ENCODE assay signal across 19 mouse cellular contexts in genomic region chr14:123232630-123233206, GRCm38 (mm10).
DNase-seq lines count a peak whose midpoint lies in the region; ATAC-seq and TF ChIP-seq lines count a peak whose summit lies in the region.
"Had no signal": no experiment of that assay in that cellular context is flagged by ENCODE, and none has a peak within 500 bp of the region (broad histone marks: within the 10 kb centered on the region; RNA-seq: fewer than 3 reads in every experiment).

No protein-coding gene starts in this region.

- no peaks in the 10 kb centered on the region for H3K36me3 ChIP-seq in forebrain, postnatal 0 days (ENCODE audit: insufficient read depth)
- no peaks in the 10 kb centered on the region for H3K36me3 ChIP-seq in forebrain, embryonic 14.5 days (ENCODE audit: control insufficient read depth, insufficient read depth, low read length)
- no peaks in the 10 kb centered on the region for H3K36me3 ChIP-seq in kidney, adult 2 months (ENCODE audit: control insufficient read depth, insufficient read depth, low read length)
- H3K36me3 ChIP-seq: embryonic facial prominence, embryonic 10.5 days; embryonic facial prominence, embryonic 12.5 days; forebrain, embryonic 12.5 days; forebrain, embryonic 15.5 days had no signal

- H3K4me2 ChIP-seq in forebrain, postnatal 0 days (ENCODE audit: low read depth): no peak overlapping the region
- H3K4me2 ChIP-seq in forebrain, embryonic 14.5 days (ENCODE audit: low read length): no peak overlapping the region
- H3K4me2 ChIP-seq: embryonic facial prominence, embryonic 12.5 days; forebrain, embryonic 12.5 days; forebrain, embryonic 15.5 days had no signal

- DNase-seq in forebrain, postnatal 0 days: peak; percentile 35
- no peak for DNase-seq in forebrain, embryonic 14.5 days (ENCODE audit: low spot score)
- peak; percentile 3 for DNase-seq in kidney, adult 2 months
- no peak for DNase-seq in kidney, adult 11 months
- peak; percentile 34 for DNase-seq in brain, adult 2 months (ENCODE audit: low read depth, low spot score)
- DNase-seq in telencephalon, adult 2 months (ENCODE audit: low read depth, low spot score): peak; percentile 55
- no peak for DNase-seq in spleen, postnatal 14 days (ENCODE audit: low spot score in 2 of 2)
- DNase-seq: adrenal gland, adult 2 months; adrenal gland, postnatal 10 days; adrenal gland, postnatal 25 days; cerebellum, adult 11-12 months; cerebellum, adult 2 months; cerebellum, adult 9-10 months; cerebellum, postnatal 10 days; cerebellum, postnatal 25 days had no signal

- H3K9me3 ChIP-seq in forebrain, postnatal 0 days (ENCODE audit: low read length): no peaks in the 10 kb centered on the region
- H3K9me3 ChIP-seq in forebrain, embryonic 14.5 days (replicated peaks; ENCODE audit: control insufficient read depth, low read length): no peaks in the 10 kb centered on the region
- H3K9me3 ChIP-seq: embryonic facial prominence, embryonic 10.5 days; embryonic facial prominence, embryonic 12.5 days; forebrain, embryonic 12.5 days; forebrain, embryonic 15.5 days had no signal

- no peak for TF ChIP-seq CTCF in forebrain, postnatal 0 days (IDR thresholded peaks at IDR 0.05; ENCODE audit: low read depth)
- no peak for TF ChIP-seq CTCF in kidney, adult 2 months (conservative IDR thresholded peaks at IDR 0.05; ENCODE audit: insufficient read depth, insufficient read length, low read depth, low read length)

- no peaks in the 10 kb centered on the region for H3K4me1 ChIP-seq in forebrain, postnatal 0 days (ENCODE audit: insufficient read depth)
- no peaks in the 10 kb centered on the region for H3K4me1 ChIP-seq in forebrain, embryonic 14.5 days (ENCODE audit: control insufficient read depth, insufficient read depth, low read length)
- no peaks in the 10 kb centered on the region for H3K4me1 ChIP-seq in kidney, adult 2 months (ENCODE audit: control insufficient read depth, insufficient read depth, low read length)
- H3K4me1 ChIP-seq: embryonic facial prominence, embryonic 10.5 days; embryonic facial prominence, embryonic 12.5 days; forebrain, embryonic 12.5 days; forebrain, embryonic 15.5 days had no signal

- H3K4me3 ChIP-seq in forebrain, postnatal 0 days (ENCODE audit: low read depth, low read length): no peak overlapping the region
- no peak overlapping the region for H3K4me3 ChIP-seq in forebrain, embryonic 14.5 days (ENCODE audit: low read depth, low read length)
- H3K4me3 ChIP-seq in kidney, adult 2 months (ENCODE audit: insufficient read depth, low read depth, low read length): no peak overlapping the region
- H3K4me3 ChIP-seq: embryonic facial prominence, embryonic 10.5 days; embryonic facial prominence, embryonic 12.5 days; forebrain, embryonic 12.5 days; forebrain, embryonic 15.5 days had no signal

- no peaks in the 10 kb centered on the region for H3K27me3 ChIP-seq in forebrain, postnatal 0 days (ENCODE audit: insufficient read depth, low read length)
- no peaks in the 10 kb centered on the region for H3K27me3 ChIP-seq in forebrain, embryonic 14.5 days (replicated peaks; ENCODE audit: control insufficient read depth, insufficient read depth, low read length)
- no peaks in the 10 kb centered on the region for H3K27me3 ChIP-seq in kidney, adult 2 months (replicated peaks; ENCODE audit: control insufficient read depth, insufficient read depth, low read length)
- H3K27me3 ChIP-seq: embryonic facial prominence, embryonic 12.5 days; forebrain, embryonic 12.5 days; forebrain, embryonic 15.5 days had no signal

- peak; percentile 76 for ATAC-seq in forebrain, postnatal 0 days
- ATAC-seq in forebrain, embryonic 14.5 days: no peak
- ATAC-seq: forebrain, embryonic 15.5 days had no signal

- H3K27ac ChIP-seq in forebrain, postnatal 0 days (ENCODE audit: low read depth, low read length): no peak overlapping the region
- no peak overlapping the region for H3K27ac ChIP-seq in forebrain, embryonic 14.5 days (ENCODE audit: low read depth, low read length)
- H3K27ac ChIP-seq in kidney, adult 2 months (ENCODE audit: insufficient read depth, low read depth, low read length): no peak overlapping the region
- H3K27ac ChIP-seq: embryonic facial prominence, embryonic 10.5 days; embryonic facial prominence, embryonic 12.5 days; forebrain, embryonic 12.5 days; forebrain, embryonic 15.5 days had no signal

- H3K9ac ChIP-seq in forebrain, postnatal 0 days: no peak overlapping the region
- H3K9ac ChIP-seq in forebrain, embryonic 14.5 days (ENCODE audit: low read length): no peak overlapping the region
- H3K9ac ChIP-seq: embryonic facial prominence, embryonic 12.5 days; forebrain, embryonic 12.5 days; forebrain, embryonic 15.5 days had no signal

- no peak for TF ChIP-seq POLR2A in kidney, adult 2 months (IDR thresholded peaks at IDR 0.05; ENCODE audit: low read depth, low read length)

Comparison
In these comparisons a context has a peak if more than half of its experiments do, and no peak if none do; other contexts are left out.
1. DNase-seq: peak in forebrain, postnatal 0 days (single experiment), kidney, adult 2 months (single experiment), brain, adult 2 months (single experiment) and telencephalon, adult 2 months (single experiment); none in forebrain, embryonic 14.5 days (single experiment), kidney, adult 11 months (single experiment) and spleen, postnatal 14 days (0 of 2).